Mouse (Mus musculus) kidney, adult 2 months (tissue): ENCODE data around the gene Tet1.

Source experiments
- CTCF ChIP-seq: fragments of 200-500 bp; conservative IDR thresholded peaks from 2 replicates; pipeline ENCODE4 v1.5.1; 2011; ENCODE audit warnings: low read depth, mild to moderate bottlenecking, control low read depth, low read length, moderate library complexity, mixed read lengths; ENCODE audit not compliant: insufficient read depth, insufficient read length
- POLR2A ChIP-seq: fragments of 200-500 bp; IDR thresholded peaks from one replicate; pipeline ENCODE4 v1.6.1; 2011; ENCODE audit warnings: low read depth, low read length, control low read depth

DNA sequence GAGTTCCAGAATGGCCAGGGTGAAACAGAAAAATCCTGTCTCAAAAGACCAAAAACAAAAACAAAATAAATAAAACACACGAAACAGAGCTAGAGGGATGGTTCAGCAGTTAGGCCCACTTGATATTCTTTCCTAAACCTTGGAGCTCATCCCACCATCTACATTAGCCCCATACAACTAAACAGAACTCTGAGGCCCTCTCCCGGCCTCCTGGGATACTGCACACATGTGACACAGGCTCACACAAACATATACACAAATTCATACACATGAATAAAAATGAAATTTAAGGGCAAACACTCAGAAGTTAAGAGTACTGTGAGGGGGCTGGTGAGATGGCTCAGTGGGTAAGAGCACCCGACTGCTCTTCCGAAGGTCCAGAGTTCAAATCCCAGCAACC lies 114.6 kb downstream of the Tet1 start:
- TF ChIP-seq POLR2A (no peak), CTCF (no peak)
